Mouse (Mus musculus): ENCODE measurements around the gene Sf3b4. TPM values are rescaled to one million over a fixed set of nuclear protein-coding genes. Genes with fewer than 3 reads are reported as not detected.
"Not testable (repeated sequence)": the region's sequence is repeated elsewhere in the genome, so short reads cannot be mapped to it uniquely, and the experiment has no call there.

Sf3b4 gene
- polyA plus RNA-seq, 1 experiment from 2014 or later: 41.1 TPM

DNA sequence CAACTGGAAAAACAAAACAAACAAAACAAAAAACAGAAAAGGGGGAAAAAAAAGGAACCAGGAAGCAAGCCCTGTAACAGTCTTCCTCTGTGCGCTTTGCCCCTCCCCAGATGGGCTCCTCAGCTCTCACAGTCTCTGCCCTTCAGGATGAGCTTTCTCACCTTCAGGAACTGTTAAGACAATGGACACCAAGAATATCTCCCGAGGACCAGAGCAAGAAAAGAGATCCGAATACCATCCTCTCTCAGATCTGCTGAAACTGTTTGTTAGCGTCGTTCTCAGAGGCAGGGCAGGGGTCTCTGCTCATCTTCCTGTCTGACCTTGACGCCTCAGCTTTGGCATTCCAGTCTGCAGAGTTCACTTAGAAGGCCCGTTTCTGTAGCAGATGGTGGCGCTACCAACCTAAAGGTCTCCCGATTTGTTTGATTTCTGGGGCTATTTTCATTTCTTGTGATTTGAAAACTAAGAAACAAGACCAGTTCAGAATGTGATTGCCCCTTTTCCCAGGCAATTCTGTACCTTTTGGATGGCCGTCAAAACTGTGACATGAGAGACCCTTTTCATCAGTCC lies 1.1 kb upstream of the Sf3b4 start:
- peaks cover 32% of the 10 kb centered on the region for H3K4me1 ChIP-seq (ENCODE audit: insufficient read depth)
- ATAC-seq: no peak
- H3K27ac ChIP-seq (ENCODE audit: low read depth): peak overlapping the region; percentile 93
- no peak for DNase-seq
- TF ChIP-seq EP300 (IDR thresholded peaks at IDR 0.05; ENCODE audit: low read depth) (no peak), CTCF (IDR thresholded peaks at IDR 0.05; ENCODE audit: low read depth) (no peak)
- H3K9me3 ChIP-seq (ENCODE audit: low read length): no peaks in the 10 kb centered on the region
- H3K36me3 ChIP-seq (replicated peaks; ENCODE audit: insufficient read depth, low read length): peaks cover 22% of the 10 kb centered on the region
- no peaks in the 10 kb centered on the region for H3K27me3 ChIP-seq (ENCODE audit: insufficient read depth, low read length)
- H3K9ac ChIP-seq (replicated peaks): peak overlapping the region; percentile 82
- H3K4me2 ChIP-seq (ENCODE audit: low read depth, low read length): peak overlapping the region; percentile 84
- H3K4me3 ChIP-seq (ENCODE audit: low read depth, low read length): peak overlapping the region; percentile 84
- WGBS (ENCODE audit: insufficient replicate concordance): 41% methylated on average over 10 of the region's 10 CpGs

GRCm38 (mm10) chr3:96171583-96172196 lies 442 bp upstream of the Sf3b4 start:
- peak overlapping the region; percentile 84 for H3K4me2 ChIP-seq (ENCODE audit: low read depth, low read length)
- H3K36me3 ChIP-seq (replicated peaks; ENCODE audit: insufficient read depth, low read length): peaks cover 26% of the 10 kb centered on the region
- no peak for DNase-seq
- H3K4me1 ChIP-seq (ENCODE audit: insufficient read depth): peaks cover 32% of the 10 kb centered on the region
- H3K9me3 ChIP-seq (ENCODE audit: low read length): no peaks in the 10 kb centered on the region
- H3K27me3 ChIP-seq (ENCODE audit: insufficient read depth, low read length): no peaks in the 10 kb centered on the region
- ATAC-seq: peak; percentile 20
- peak overlapping the region; percentile 84 for H3K4me3 ChIP-seq (ENCODE audit: low read depth, low read length)
- H3K27ac ChIP-seq (ENCODE audit: low read depth): peak overlapping the region; percentile 93
- no peak for TF ChIP-seq EP300 (IDR thresholded peaks at IDR 0.05; ENCODE audit: low read depth)
- no peak for TF ChIP-seq CTCF (IDR thresholded peaks at IDR 0.05; ENCODE audit: low read depth)
- peak overlapping the region; percentile 82 for H3K9ac ChIP-seq (replicated peaks)
- WGBS (ENCODE audit: insufficient replicate concordance): 16% methylated on average over 18 of the region's 18 CpGs

- peak overlapping the region; percentile 93; the same call in 1 of the 2 replicates for H3K27ac ChIP-seq (ENCODE audit: low read depth)
- no peaks in the 10 kb centered on the region for H3K27me3 ChIP-seq (ENCODE audit: insufficient read depth, low read length)
- H3K36me3 ChIP-seq (replicated peaks; ENCODE audit: insufficient read depth, low read length): peaks cover 37% of the 10 kb centered on the region
- ATAC-seq (no peak), DNase-seq (no peak)
- WGBS (ENCODE audit: insufficient replicate concordance): 30% methylated on average over 7 of the region's 7 CpGs
- peak overlapping the region; percentile 84 for H3K4me2 ChIP-seq (ENCODE audit: low read depth, low read length)
- no peaks in the 10 kb centered on the region for H3K9me3 ChIP-seq (ENCODE audit: low read length)
- peaks cover 27% of the 10 kb centered on the region for H3K4me1 ChIP-seq (ENCODE audit: insufficient read depth)
- H3K9ac ChIP-seq (replicated peaks): peak overlapping the region; percentile 82
- H3K4me3 ChIP-seq (ENCODE audit: low read depth, low read length): peak overlapping the region; percentile 84
- no peak for TF ChIP-seq CTCF (IDR thresholded peaks at IDR 0.05; ENCODE audit: low read depth)
- no peak for TF ChIP-seq EP300 (IDR thresholded peaks at IDR 0.05; ENCODE audit: low read depth)
Observed at GRCm38 (mm10) chr3:96173185-96173584, 1.1 kb downstream of the Sf3b4 start.

DNA sequence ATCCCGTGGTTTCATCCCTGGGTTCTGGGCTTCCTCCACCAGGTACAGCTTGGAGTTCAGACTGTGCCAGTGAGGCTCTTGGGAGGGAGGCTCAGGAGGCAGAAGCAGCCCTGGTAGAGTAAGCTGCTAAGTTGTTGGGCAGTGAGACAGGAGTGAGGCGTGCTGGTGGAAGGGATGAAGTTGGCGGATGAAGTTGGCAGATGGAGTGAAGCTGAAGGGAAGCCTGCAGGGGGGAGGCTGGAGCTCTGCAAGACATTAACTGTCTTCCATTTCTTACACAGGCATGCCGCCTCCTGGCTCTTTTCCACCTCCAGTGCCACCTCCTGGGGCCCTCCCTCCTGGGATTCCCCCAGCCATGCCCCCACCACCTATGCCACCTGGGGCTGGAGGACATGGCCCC lies 1.9 kb downstream of the Sf3b4 start:
- not testable (repeated sequence) for ATAC-seq; H3K9ac ChIP-seq (replicated peaks); H3K4me3 ChIP-seq (ENCODE audit: low read depth, low read length); H3K9me3 ChIP-seq (ENCODE audit: low read length); DNase-seq; H3K4me2 ChIP-seq (ENCODE audit: low read depth, low read length); H3K27ac ChIP-seq (ENCODE audit: low read depth); H3K27me3 ChIP-seq (ENCODE audit: insufficient read depth, low read length)
- H3K4me1 ChIP-seq (ENCODE audit: insufficient read depth): peaks cover 27% of the 10 kb centered on the region
- H3K36me3 ChIP-seq (replicated peaks; ENCODE audit: insufficient read depth, low read length): peaks cover 42% of the 10 kb centered on the region
- WGBS (ENCODE audit: insufficient replicate concordance): 85% methylated on average over 4 of the region's 4 CpGs

- 90% methylated on average over 6 of the region's 6 CpGs for WGBS (ENCODE audit: insufficient replicate concordance)
- Histone ChIP-seq H3K9ac (replicated peaks) (no peak overlapping the region), H3K4me2 (ENCODE audit: low read depth, low read length) (no peak overlapping the region), H3K4me1 (ENCODE audit: insufficient read depth) (peaks cover 26% of the 10 kb centered on the region), H3K4me3 (ENCODE audit: low read depth, low read length) (no peak overlapping the region), H3K27me3 (ENCODE audit: insufficient read depth, low read length) (no peaks in the 10 kb centered on the region), H3K9me3 (ENCODE audit: low read length) (no peaks in the 10 kb centered on the region), H3K27ac (ENCODE audit: low read depth) (no peak overlapping the region), H3K36me3 (replicated peaks; ENCODE audit: insufficient read depth, low read length) (peaks cover 42% of the 10 kb centered on the region)
- no peak for TF ChIP-seq EP300 (IDR thresholded peaks at IDR 0.05; ENCODE audit: low read depth)
- TF ChIP-seq CTCF (IDR thresholded peaks at IDR 0.05; ENCODE audit: low read depth): no peak
- DNase-seq: no peak
- ATAC-seq: no peak
Observed at GRCm38 (mm10) chr3:96175251-96175650, 3.1 kb downstream of the Sf3b4 start.

DNA sequence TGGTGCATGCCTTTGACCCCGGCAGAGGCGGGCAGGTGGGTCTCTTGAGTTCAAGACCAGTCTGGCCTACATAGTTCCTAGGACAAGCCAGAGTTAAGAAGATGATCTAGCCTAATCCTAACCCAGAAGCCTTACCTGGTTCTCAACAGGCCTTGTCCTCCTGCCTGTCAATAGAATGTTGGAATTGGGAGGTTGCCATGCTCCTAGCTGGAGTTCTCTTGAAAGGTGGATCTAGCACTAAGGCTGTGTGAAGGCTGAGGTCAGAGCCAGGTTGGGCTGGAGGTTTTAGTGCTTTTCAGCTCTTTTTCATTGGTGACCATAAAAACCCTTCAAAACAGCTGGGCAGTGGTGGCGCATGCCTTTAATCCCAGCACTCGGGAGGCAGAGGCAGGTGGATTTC lies 6.3 kb downstream of the Sf3b4 start:
- WGBS (ENCODE audit: insufficient replicate concordance): 77% methylated on average over 4 of the region's 4 CpGs
- H3K4me1 ChIP-seq (ENCODE audit: insufficient read depth): peaks cover 6% of the 10 kb centered on the region
- no peak overlapping the region for H3K4me3 ChIP-seq (ENCODE audit: low read depth, low read length)
- no peak for DNase-seq
- no peak for TF ChIP-seq EP300 (IDR thresholded peaks at IDR 0.05; ENCODE audit: low read depth)
- no peak for TF ChIP-seq CTCF (IDR thresholded peaks at IDR 0.05; ENCODE audit: low read depth)
- no peak overlapping the region for H3K27ac ChIP-seq (ENCODE audit: low read depth)
- H3K36me3 ChIP-seq (replicated peaks; ENCODE audit: insufficient read depth, low read length): peaks cover 39% of the 10 kb centered on the region
- no peak for ATAC-seq
- H3K9me3 ChIP-seq (ENCODE audit: low read length): no peaks in the 10 kb centered on the region
- H3K4me2 ChIP-seq (ENCODE audit: low read depth, low read length): no peak overlapping the region
- H3K27me3 ChIP-seq (ENCODE audit: insufficient read depth, low read length): no peaks in the 10 kb centered on the region
- H3K9ac ChIP-seq (replicated peaks): no peak overlapping the region
